Mouse (Mus musculus) urinary bladder, adult 2 months (tissue): Measurements from ENCODE around the gene Olfr1154. TPM values are rescaled to one million over a fixed set of nuclear protein-coding genes. Genes with fewer than 3 reads are reported as not detected.

Experiments used
- DNase-seq: peaks from one replicate; pipeline ENCODE4 v3.0.0; 2022; ENCODE audit warnings: low spot score
- polyA plus RNA-seq: library from polyadenylated mRNA; depleted of rRNA; stranded (reverse); fragments of >200 nt; gene quantifications from 2 replicates; pipeline ENCODE4 v1.2.3, GENCODE M21; 2012; rRNA removed

Olfr1154 gene
- polyA plus RNA-seq, result not detected in 2 replicates

GRCm38 (mm10) chr2:87905066-87905465 is at the start of gene Olfr1154:
Gene Olfr1154, minus strand, starts transcription at chr2:87905166.
- no peak for DNase-seq

- no peak for DNase-seq
Observed at GRCm38 (mm10) chr2:87953000-87953399, 48.0 kb upstream of the Olfr1154 start, which contains the start of gene Olfr1156. Gene Olfr1156, minus strand, starts transcription at chr2:87953100.

GRCm38 (mm10) chr2:87945037-87945436 is 40.1 kb upstream of the Olfr1154 start, which contains the start of gene Olfr1155:
Gene Olfr1155, minus strand, starts transcription at chr2:87945137.
- DNase-seq, result no peak

- no peak for DNase-seq
Observed at GRCm38 (mm10) chr2:87894662-87895061, 10.3 kb downstream of the Olfr1154 start, which contains the start of gene Olfr1153. Gene Olfr1153, plus strand, starts transcription at chr2:87894962.

GRCm38 (mm10) chr2:87866192-87866591 is 38.8 kb downstream of the Olfr1154 start, which contains the start of gene Olfr1152:
Gene Olfr1152, plus strand, starts transcription at chr2:87866492.
- no peak for DNase-seq

GRCm38 (mm10) chr2:87855562-87855961 is 49.4 kb downstream of the Olfr1154 start, which contains the start of gene Olfr1151:
Gene Olfr1151, plus strand, starts transcription at chr2:87855862.
- DNase-seq, result no peak

Other genes starting within 250 kb of the Olfr1154 start
- not detected in 2 replicates for gene Olfr1134, start 246.7 kb downstream of the Olfr1154 start, polyA plus RNA-seq
- gene Olfr1135, start 231.5 kb downstream of the Olfr1154 start, polyA plus RNA-seq, result not detected in 2 replicates
- gene Olfr1136, start 211.2 kb downstream of the Olfr1154 start, polyA plus RNA-seq, result not detected in 2 replicates
- gene Olfr1137, start 192.0 kb downstream of the Olfr1154 start, polyA plus RNA-seq, result not detected in 2 replicates
- gene Olfr1138, start 165.2 kb downstream of the Olfr1154 start, polyA plus RNA-seq, result not detected in 2 replicates
- gene Olfr1140, start 161.4 kb downstream of the Olfr1154 start, polyA plus RNA-seq, result not detected in 2 replicates
- gene Olfr1141, start 151.2 kb downstream of the Olfr1154 start, polyA plus RNA-seq, result not detected in 2 replicates
- gene Olfr152, start 125.7 kb downstream of the Olfr1154 start, polyA plus RNA-seq, result not detected in 2 replicates
- not detected in 2 replicates for gene Olfr1143, start 104.6 kb downstream of the Olfr1154 start, polyA plus RNA-seq
- not detected in 2 replicates for gene Olfr1145, start 95.3 kb downstream of the Olfr1154 start, polyA plus RNA-seq
- not detected in 2 replicates for gene Olfr1148, start 74.6 kb downstream of the Olfr1154 start, polyA plus RNA-seq
- gene Olfr1150-ps1, start 61.2 kb downstream of the Olfr1154 start, polyA plus RNA-seq, result not detected in 2 replicates
- gene Olfr1151, start 49.3 kb downstream of the Olfr1154 start, polyA plus RNA-seq, result not detected in 2 replicates
- gene Olfr1152, start 38.7 kb downstream of the Olfr1154 start, polyA plus RNA-seq, result not detected in 2 replicates
- gene Olfr1153, start 10.2 kb downstream of the Olfr1154 start, polyA plus RNA-seq, result not detected in 2 replicates
- not detected in 2 replicates for gene Olfr1155, start 40.0 kb upstream of the Olfr1154 start, polyA plus RNA-seq
- gene Olfr1156, start 47.9 kb upstream of the Olfr1154 start, polyA plus RNA-seq, result not detected in 2 replicates
- not detected in 2 replicates for gene Olfr1157, start 63.1 kb upstream of the Olfr1154 start, polyA plus RNA-seq
- gene Olfr74, start 69.5 kb upstream of the Olfr1154 start, polyA plus RNA-seq, result not detected in 2 replicates
- not detected in 2 replicates for gene Olfr1158, start 84.9 kb upstream of the Olfr1154 start, polyA plus RNA-seq
- not detected in 2 replicates for gene Olfr1160, start 103.1 kb upstream of the Olfr1154 start, polyA plus RNA-seq
- gene Olfr1161, start 117.6 kb upstream of the Olfr1154 start, polyA plus RNA-seq, result not detected in 2 replicates
- not detected in 2 replicates for gene Olfr73, start 132.5 kb upstream of the Olfr1154 start, polyA plus RNA-seq
- not detected in 2 replicates for gene Olfr1162, start 146.0 kb upstream of the Olfr1154 start, polyA plus RNA-seq
- not detected in 2 replicates for gene Olfr1163, start 166.7 kb upstream of the Olfr1154 start, polyA plus RNA-seq
- gene Olfr1164, start 188.8 kb upstream of the Olfr1154 start, polyA plus RNA-seq, result not detected in 2 replicates
- gene Olfr1166, start 223.1 kb upstream of the Olfr1154 start, polyA plus RNA-seq, result not detected in 2 replicates